Mouse (Mus musculus): ENCODE data around the gene Defb47.

Defb47 gene
- long read RNA-seq, experiment 1: 0 reads
- long read RNA-seq, experiment 2: 0 reads

DNA sequence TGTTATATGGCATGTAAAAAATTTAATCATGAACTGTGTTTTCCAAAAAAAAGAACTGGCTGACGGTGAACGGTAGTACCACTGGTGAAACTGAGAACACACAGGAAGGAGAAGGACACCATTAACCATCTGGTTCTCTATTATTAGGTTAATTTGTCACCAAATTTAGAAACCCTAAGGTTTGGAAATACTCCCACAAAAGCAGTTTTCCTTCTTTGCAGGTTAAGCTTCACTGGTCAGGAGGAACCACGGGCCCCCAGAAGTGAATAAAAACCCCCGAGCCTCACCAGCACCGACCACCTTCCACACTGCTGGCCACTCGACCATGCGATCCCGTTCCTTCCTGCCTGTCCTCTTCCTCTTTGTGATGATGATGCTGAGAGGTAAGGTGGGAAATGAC is at the start of gene Defb47:
Gene Defb47 (plus strand): TSS at position 301 of the 400 bp plus-strand sequence.
- intact Hi-C loops (cut with DNase I): no loop called here

DNA sequence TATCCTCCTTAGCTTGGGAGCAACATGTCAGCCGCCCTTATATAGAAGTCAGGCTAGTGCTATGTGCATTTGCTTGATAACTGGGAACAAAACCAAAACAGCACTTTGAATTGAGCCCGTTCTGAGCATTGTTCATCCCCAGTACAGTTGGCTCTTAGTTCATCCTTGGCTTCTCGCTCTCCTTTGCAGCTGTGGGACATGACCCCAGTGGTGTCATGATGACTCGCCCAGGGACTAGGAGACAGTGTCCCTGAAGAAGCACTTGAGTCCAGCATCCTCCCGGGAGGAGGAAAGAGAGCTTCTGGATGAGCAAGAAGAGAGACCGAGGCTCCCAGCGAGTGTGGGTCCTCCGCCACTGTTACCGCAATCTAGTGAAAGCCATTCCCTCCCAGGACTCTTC is 41.8 kb upstream of the Defb47 start:
- intact Hi-C loops (cut with DNase I): no loop called here

DNA sequence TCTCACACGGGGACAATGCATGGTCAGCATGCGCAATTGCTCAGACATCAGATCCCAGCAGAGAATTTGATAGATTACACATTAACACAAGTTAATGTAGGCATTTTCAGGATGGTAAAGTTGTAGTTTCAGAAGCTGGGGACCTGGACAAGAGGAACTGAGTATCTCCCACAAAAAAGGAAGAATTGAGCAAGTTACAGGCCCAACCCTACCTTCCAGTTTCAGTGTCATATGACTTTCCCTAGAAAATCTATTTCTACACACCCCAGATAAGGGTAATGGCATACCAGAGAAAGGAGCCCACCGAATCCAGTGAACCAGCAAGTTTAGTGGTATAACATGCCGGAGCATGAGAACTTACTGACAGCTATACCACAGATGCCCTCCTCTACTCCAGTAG is 34.2 kb upstream of the Defb47 start:
- intact Hi-C loops (cut with DNase I): no loop called here

DNA sequence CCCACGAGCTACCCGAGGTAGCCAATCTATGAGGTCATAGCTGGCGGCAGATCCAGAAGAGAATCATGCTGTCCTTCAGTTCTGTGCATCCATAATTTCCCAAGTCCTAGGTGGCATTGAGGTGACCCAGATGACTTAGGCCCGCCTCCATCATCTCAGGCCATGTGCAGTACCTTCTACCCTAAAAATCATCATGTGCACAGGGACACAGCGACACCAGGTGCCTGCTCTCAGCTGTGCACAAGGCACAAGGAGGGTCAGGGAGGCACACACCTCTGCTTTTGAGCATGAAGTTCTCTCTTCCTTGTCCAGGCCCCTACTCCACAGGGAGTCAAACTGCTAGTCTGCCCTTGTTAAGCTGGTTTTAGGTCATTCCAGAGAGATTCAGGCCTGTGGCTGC is 32.5 kb upstream of the Defb47 start:
- intact Hi-C loops (cut with DNase I): no loop called here

DNA sequence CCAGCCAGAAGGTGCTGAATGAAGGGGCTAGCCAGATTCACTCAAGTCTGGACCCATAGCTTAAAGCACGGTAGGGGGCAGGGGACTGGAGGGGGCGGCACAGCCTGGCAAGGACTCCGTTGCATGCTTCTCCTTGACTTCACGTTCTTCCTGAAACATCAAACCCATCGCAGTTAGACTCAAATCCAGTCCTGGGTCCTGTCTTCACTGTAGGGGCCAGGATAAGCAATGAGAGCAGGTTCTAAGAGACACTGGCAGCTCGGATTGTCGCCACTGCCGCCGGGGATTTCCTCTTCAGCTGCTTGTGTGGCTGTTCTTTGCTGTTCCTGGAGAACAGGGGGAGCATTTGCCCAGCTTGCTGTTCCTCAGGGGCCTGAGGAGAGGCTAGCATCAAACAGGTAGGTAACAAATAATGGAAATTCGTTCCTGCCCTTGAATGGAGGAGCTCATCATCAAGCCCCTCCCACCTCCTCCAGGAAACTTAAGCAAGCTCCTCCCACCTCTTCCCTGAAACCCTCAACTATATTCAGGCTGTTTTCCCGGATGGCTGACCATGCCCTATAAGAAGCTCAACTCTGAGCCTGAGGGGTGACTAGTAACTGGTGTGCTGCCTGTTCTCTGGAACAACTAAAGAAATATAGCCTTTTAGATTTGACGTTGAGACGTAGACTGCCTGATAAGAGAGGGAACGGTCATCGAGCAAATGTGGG is 31.9 kb upstream of the Defb47 start:
- intact Hi-C loops (cut with DNase I): no loop called here

DNA sequence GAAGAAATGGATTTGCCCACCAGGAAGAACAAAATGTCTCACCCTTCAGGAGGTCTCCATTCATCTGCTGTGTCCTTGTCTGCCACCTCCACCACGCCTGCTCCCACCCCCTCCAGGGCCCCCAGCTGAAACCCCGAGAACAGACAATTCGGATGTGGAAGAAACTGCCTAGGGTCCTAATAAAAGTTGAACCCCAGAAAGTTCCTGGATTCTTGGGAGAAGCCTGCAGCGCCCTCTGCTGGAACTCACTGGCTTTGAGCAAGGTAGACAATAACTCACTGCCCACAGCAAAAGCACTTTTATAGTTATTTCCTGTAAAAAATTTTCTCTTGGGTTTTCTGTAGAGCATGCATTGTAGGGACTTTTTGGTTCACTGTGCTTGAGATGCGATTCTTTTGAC is 22.8 kb upstream of the Defb47 start:
- intact Hi-C loops (cut with DNase I): no loop called here

DNA sequence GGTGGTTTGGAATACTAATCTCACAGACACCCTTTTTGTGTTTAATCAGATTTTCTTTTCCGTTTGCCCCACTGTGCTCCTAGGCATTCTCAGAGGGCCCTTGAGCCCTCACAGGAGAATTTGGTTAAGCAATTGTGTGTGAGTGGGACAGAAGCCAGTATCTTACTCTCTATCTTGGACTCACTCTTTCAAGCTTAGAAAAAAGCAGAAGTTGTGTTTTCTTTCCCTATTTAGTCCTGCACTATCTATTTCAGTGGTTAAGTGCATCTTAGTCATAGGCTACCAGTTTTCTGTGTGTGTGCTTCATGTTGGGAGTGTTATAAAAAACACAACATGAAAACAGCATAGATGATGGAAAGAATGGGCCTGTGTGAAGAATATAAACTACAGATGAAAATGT is 18.1 kb upstream of the Defb47 start:
- intact Hi-C loops (cut with DNase I): no loop called here

DNA sequence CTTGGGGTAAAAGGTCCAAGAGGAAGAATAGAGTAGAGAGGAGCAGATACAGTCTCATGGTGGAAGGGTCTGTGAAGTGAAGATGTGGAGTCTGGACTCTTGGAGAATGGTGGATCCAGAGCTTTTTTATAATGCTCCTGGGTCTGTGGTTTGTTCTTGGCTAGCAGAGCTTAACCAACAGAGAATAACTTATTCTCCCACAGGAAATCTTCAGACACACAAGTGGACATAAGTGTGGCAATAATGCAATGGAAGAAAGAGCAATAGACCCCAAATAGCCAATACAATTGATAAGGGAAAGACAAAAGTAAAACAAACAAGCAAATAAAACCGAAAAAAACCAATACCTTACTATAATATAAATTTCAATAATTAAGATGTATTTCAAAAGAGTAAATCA is 13.5 kb upstream of the Defb47 start, which contains the start of gene Defb48:
Gene Defb48 (minus strand): TSS at position 101 of the 400 bp plus-strand sequence.
- intact Hi-C loops (cut with DNase I): no loop called here

DNA sequence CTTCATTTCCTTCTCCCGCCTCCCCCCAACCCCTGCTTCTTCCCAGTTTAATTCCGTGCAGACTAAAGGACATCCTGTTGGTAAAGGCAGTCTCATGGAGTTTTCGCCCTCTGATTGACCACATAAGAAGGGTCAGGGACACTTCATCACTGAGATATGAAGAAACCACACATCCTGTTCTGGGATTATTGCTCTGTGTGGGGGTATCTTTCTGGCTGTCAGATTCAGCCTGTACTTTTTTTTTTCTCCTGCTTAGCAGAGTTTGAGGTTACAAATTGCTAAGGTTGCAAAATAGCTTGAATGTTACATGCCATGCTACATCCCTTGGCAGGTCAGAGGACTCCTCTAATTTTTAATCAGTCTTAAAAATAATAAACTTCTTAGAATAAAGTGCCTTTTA is 6.6 kb upstream of the Defb47 start:
- intact Hi-C loops (cut with DNase I): no loop called here

DNA sequence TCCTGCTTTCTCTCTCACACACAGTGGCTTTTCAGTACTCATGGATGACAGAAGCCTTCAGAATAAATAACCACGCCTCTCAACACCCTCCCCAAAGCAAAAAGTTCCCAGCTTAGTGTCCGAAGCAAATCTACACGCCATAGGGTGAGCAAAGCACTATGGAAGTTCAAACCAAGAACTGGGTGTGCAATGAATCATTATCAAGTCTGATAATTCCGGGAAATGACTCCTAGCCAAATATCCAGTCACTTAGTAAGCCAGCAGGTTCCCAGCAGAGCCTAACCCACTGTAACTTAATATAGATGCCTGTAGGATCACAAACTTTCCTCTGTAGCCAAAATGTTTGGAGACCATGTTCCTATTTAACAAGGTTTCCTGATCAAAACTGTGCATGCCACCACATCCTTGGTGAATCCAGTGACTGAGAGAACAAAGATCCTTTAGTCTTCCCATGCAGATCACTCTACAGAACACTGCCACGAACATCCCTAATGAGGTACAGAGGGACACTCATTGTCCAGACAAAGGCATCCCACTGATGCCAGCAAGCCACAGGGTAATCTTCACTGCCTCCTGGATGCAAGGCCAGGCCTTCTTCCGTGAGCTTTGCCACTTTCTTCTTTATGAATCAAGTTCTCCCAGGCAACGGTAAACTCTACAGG is 5.9 kb upstream of the Defb47 start:
- intact Hi-C loops (cut with DNase I): no loop called here

DNA sequence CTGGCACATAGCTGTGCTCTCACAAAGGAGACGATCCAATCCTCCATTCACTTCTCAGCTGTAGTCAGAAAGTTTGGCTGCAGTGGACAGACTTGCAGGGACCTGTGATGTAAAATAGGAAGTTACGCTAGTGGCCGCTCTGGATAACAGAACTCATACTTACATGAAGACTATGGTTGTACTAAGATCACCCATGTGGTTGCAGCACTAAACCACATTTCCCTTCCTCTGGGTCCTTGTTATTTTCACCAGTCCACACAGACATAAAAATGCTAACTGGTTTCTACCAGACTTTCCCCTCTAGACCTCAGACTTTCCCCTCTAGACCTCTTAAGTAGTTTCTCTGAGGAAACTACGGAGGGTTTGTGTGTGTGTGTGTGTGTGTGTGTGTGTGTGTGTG is 1.1 kb downstream of the Defb47 start:
- intact Hi-C loops (cut with DNase I): no loop called here

DNA sequence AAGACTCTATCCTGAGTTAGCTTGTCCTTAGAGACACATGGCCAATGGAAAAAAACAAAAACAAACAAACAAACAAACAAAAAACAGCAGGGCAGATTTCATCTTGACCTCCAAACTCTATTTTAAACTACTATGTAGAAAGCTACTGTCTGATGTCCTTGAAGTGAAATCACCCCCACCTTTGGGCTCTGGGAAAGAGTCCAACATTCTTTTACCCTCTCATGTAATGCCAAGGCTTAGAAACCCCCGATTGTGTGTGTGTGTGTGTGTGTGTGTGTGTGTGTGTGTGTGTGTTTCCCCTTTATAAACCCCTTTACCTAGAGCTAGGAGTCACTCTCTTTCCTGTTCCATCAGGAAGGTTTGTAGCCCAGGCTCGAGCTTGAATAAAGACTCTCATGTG is 4.7 kb downstream of the Defb47 start:
- intact Hi-C loops (cut with DNase I): no loop called here

DNA sequence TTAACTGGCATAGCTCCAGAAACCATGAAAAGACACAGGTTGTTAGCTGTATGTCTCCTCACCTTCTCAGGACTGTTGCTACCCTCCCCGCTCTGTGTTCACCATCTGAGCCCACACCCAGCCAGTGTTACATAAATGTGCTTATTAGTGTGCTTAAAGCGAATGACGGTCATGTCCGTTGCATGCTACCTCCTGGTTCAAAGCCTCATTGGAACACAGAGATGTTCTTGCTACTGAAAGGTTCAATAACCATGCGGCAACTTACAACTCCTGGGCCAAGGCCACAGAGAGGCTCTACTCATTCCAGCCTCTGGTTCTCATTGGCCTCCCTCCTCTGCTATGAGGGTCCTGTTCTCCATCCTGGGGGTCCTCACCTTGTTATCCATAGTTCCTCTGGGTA is 13.6 kb downstream of the Defb47 start, which contains the start of gene Defb43:
Gene Defb43 (plus strand): TSS at position 301 of the 400 bp plus-strand sequence.
- intact Hi-C loops (cut with DNase I): no loop called here

DNA sequence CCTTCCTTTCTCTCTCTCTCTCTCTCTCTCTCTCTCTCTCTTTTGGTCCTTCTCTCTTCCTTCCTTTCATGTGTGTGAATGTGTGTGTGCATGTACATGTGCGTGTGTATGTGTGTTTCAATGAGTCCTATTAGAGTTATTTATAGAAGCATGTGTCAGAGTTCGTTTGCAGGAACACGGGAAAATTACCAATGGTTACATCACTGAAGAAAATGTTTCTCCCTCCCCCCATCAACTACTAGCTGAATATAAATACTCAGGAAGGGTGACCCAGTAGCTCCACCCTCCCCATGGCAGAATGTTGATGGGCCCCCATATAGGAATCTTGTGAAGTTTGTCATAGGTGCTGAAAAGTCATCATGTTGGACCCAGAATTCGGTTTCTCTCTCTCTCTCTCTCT is 15.2 kb downstream of the Defb47 start:
- intact Hi-C loops (cut with DNase I): no loop called here

DNA sequence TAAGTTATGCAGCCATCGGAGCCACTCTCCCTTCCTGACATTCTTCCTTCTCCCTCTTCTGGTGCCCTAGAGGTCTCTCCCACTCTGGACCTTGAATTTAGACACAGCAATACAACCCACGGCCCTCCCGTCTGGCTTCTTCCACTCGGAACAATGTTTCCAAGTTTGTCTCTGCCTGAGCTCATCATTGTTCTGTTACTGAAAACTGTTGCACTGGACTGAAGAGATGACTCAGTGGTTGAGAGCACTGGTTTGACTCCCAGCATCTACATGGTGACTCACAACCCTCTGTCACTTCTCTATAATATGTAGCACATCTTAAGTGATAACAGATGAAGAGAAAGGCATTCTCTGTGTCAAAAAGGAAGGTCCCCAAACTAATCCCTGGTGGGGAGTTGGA is 16.8 kb downstream of the Defb47 start:
- intact Hi-C loops (cut with DNase I): no loop called here

DNA sequence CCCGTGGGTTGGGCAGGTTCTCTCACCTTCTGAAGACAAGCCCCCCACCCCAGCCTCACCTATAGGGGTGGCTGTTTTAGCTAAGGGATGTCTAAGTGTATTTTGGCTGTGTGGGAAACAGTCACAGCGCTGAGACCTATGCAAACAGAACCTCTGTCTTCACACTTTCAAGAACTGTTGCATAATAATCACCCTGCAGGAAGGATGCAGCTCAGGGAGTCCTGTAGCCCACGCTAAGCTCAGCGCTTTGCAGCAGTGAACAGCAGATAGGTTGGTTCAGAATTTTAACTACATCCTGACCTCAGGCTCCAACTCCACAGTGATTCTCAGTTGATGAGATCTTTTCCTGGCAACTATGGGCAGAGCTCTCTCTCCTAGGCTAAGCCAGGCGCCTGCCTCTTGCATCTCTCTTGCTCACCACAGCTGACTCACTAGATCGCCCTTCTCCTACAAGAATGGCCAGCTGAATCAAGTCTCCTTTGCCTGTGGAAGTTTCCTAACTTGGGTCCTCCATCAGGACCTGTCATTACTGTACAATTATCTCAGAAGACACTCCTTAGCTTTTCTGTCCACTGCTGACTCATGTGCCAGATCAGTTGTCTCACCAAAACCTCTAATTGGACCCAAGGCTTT is 22.8 kb downstream of the Defb47 start:
- intact Hi-C loops (cut with DNase I): no loop called here

DNA sequence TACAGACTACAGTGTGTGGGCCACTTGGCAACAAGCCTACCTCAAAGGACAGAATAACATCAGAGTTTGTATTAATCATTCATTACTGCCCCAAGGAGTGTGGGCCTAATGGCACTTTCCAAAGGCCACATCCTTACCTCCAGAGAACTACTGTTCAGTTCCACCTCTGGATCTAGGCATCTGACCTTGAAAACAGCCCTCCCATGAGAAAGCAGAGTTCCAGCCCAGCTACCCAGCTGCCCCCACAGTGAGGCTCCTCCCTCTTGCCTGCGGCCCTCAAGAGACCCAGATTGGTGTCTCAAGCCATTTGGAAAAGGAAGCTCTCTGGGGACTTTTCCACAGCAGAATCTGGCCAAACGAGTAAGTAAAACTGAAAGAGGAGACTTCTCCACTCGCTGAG is 48.8 kb downstream of the Defb47 start, which contains the start of gene Defb42:
Gene Defb42 (plus strand): TSS at position 301 of the 400 bp plus-strand sequence.
- intact Hi-C loops (cut with DNase I): no loop called here

DNA sequence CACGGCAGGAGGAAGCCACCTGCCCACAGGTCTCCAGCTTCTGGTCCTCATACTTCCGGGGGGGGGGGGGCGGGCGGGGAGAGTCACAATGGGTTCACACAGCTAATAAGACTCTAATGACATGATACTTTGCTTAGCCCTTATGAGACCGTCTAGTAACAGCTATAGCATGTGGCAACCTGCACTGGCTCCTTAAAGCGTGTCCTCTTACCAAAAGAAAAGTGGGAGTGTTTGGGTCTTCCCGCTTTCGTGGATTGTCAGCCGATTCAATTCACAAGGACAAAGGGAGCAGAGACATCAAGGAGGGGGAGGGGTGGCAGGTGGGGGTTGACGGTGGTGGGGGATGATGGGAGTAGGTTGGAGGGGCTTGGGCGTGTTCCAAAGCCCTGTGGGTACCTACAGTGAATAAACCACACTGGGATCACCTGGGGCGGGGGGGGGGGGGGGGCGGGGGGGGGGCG is 52.1 kb downstream of the Defb47 start, which contains the start of gene Defb30:
Gene Defb30 (minus strand): TSS at position 51 of the 461 bp plus-strand sequence.
- intact Hi-C loops (cut with DNase I): loop anchor here (1.0 kb wide), 1 partner anchor 322 kb away; no protein-coding TSS in a partner anchor
